Mouse (Mus musculus) forebrain, embryonic 11.5 days (tissue): Measurements from ENCODE around the gene Bcan. TPM values are rescaled to one million over a fixed set of nuclear protein-coding genes. Genes with fewer than 3 reads are reported as not detected.

Experiments used
- ATAC-seq: fragments of 200-750 bp; cut with Nextera tagmentation; replicated peaks from 2 replicates; pipeline ENCODE4 v1.8.0; 2017; ENCODE audit warnings: moderate TSS enrichment; ENCODE audit not compliant: low FRiP score
- DNase-seq: peaks from one replicate; pipeline ENCODE4 v3.0.0-alpha.2; 2017; ENCODE audit warnings: low spot score
- H3K27ac ChIP-seq: fragments of 300-500 bp; sonication (generic); 2 replicates; pipeline ENCODE4 v1.5.1; 2014; ENCODE audit warnings: low read depth, low read length
- H3K27me3 ChIP-seq: fragments of 300-500 bp; sonication (generic); 2 replicates; pipeline ENCODE4 v1.6.1; 2014; ENCODE audit warnings: mild to moderate bottlenecking, low read length, mixed read lengths; ENCODE audit not compliant: control insufficient read depth, insufficient read depth
- H3K36me3 ChIP-seq: fragments of 300-500 bp; sonication (generic); 2 replicates; pipeline ENCODE4 v1.6.1; 2014; ENCODE audit warnings: mild to moderate bottlenecking, low read length, moderate library complexity, mixed read lengths; ENCODE audit not compliant: control insufficient read depth, insufficient read depth
- H3K4me1 ChIP-seq: fragments of 300-500 bp; sonication (generic); replicated peaks from 2 replicates; pipeline ENCODE4 v1.6.1; 2014; ENCODE audit warnings: low read length, mixed read lengths; ENCODE audit not compliant: control insufficient read depth, insufficient read depth
- H3K4me2 ChIP-seq: fragments of 300-500 bp; sonication (generic); 2 replicates; pipeline ENCODE4 v1.6.1; 2014; ENCODE audit warnings: low read depth, mild to moderate bottlenecking, low read length, moderate library complexity, mixed read lengths; ENCODE audit not compliant: severe bottlenecking
- H3K4me3 ChIP-seq: fragments of 300-500 bp; sonication (generic); 2 replicates; pipeline ENCODE4 v1.5.1; 2014; ENCODE audit warnings: low read depth, low read length
- H3K9ac ChIP-seq: fragments of 300-500 bp; sonication (generic); 2 replicates; pipeline ENCODE4 v1.6.1; 2014; ENCODE audit warnings: low read length
- H3K9me3 ChIP-seq: fragments of 300-500 bp; sonication (generic); 2 replicates; pipeline ENCODE4 v1.6.1; 2016; ENCODE audit warnings: low read length, mixed read lengths; ENCODE audit not compliant: control insufficient read depth
- WGBS: fragments of 180-500 bp; shearing (Covaris S2); extraction: QIAGEN DNeasy Blood & Tissue Kit; methylation state at CpG from one replicate; pipeline ENCODE4 v1.1.7; 2014; 5-methylcytosine and 5-hydroxymethylcytosine counted together
- polyA plus RNA-seq: library from polyadenylated mRNA; unstranded; fragments of >200 nt; fragmentation: Nextera tagmentation; extraction: Ambion mirVana; gene quantifications from 2 replicates; pipeline ENCODE4 v1.2.1, GENCODE M21; 2014

Bcan gene
- polyA plus RNA-seq, 1 experiment from 2014 or later, result 0.52 TPM

DNA sequence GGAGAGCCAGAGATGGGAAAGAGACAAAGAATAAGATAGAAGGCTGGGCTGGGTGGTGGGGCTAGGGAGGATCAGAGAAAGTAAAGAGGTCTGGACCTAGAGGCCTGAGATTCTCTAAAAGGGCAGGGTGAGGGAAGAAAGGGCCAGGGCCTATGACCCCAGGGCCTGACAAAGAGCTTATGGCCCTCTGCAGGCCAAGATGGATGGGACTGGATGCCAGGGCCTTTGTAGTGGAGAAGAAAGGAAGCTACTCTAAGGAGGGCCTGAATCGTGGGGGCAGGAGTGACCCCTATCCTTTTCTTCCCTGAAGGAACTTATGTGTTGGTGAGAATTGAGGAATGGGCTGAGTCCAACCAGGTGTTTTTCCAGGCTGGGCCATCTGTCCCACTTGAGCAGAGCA is 42.0 kb downstream of the Bcan start:
- 0% methylated on average over 1 of the region's 1 CpGs for WGBS

DNA sequence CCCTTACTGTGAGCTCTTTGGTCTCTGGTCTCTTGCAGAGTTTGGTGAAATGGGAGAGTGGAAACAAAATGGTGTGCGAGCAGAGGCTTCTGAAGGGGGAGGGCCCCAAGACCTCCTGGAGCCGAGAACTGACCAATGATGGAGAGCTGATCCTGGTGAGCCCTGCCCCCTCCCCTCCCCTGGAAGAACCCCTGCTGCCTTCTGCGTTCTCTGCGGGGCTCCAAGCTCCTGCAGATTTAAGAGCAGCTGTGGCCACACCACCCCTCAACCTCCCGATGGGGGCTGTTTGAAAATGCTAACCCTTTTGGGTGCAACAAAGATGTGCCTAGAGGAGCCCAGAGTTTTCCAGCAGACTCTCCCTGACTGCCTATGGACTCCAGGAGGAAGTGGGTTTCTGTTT is 47.6 kb downstream of the Bcan start:
- H3K4me3 ChIP-seq, result peak overlapping the region; percentile 15; the same call in 1 of the 2 replicates
- ATAC-seq, result no peak
- H3K36me3 ChIP-seq, result peaks cover 5% of the 10 kb centered on the region; the same call in 1 of the 2 replicates
- 1% methylated on average over 5 of the region's 5 CpGs for WGBS
- peak overlapping the region; percentile 41; the same call in 1 of the 2 replicates for H3K27ac ChIP-seq
- no peaks in the 10 kb centered on the region for H3K9me3 ChIP-seq
- no peaks in the 10 kb centered on the region for H3K27me3 ChIP-seq
- H3K4me1 ChIP-seq, result peaks cover 31% of the 10 kb centered on the region
- H3K9ac ChIP-seq, result peak overlapping the region; percentile 1; the same call in 1 of the 2 replicates
- DNase-seq, result peak; percentile 58
- peak overlapping the region; percentile 26 for H3K4me2 ChIP-seq

More for the DNA sequence above, 42.0 kb downstream of the Bcan start:
- DNase-seq (no peak), ATAC-seq (no peak)
- Histone ChIP-seq H3K9ac (0 out of 2 replicates have a peak overlapping the region, but pooled peaks have one; percentile 5), H3K4me3 (no peak overlapping the region), H3K4me2 (no peak overlapping the region), H3K4me1 (peaks cover 20% of the 10 kb centered on the region), H3K36me3 (no peaks in the 10 kb centered on the region; the same call in 1 of the 2 replicates), H3K27me3 (no peaks in the 10 kb centered on the region), H3K9me3 (no peaks in the 10 kb centered on the region), H3K27ac (no peak overlapping the region)

DNA sequence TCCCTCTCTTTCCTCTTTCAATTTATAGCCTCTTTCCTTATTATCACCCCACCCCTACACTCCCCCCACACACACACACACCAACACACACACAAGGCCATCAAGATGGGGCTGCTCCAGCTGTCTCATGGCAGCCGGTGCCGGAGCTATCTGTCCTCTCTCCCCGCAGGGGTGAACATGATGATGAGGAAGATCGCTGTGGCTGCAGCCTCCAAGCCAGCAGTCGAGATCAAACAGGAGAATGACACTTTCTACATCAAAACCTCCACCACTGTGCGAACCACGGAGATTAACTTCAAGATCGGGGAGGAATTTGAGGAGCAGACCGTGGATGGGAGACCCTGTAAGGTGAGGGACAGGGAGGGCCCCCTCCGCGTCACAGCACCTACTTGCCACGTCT is 48.1 kb downstream of the Bcan start:
- WGBS, result 22% methylated on average over 12 of the region's 12 CpGs
- Histone ChIP-seq H3K9ac (peak overlapping the region; percentile 1), H3K27me3 (no peaks in the 10 kb centered on the region), H3K4me3 (peak overlapping the region; percentile 15; the same call in 1 of the 2 replicates), H3K36me3 (peaks cover 5% of the 10 kb centered on the region; the same call in 1 of the 2 replicates), H3K4me2 (peak overlapping the region; percentile 26), H3K9me3 (no peaks in the 10 kb centered on the region), H3K4me1 (peaks cover 36% of the 10 kb centered on the region), H3K27ac (peak overlapping the region; percentile 41; the same call in 1 of the 2 replicates)
- ATAC-seq, result no peak
- DNase-seq, result no peak

DNA sequence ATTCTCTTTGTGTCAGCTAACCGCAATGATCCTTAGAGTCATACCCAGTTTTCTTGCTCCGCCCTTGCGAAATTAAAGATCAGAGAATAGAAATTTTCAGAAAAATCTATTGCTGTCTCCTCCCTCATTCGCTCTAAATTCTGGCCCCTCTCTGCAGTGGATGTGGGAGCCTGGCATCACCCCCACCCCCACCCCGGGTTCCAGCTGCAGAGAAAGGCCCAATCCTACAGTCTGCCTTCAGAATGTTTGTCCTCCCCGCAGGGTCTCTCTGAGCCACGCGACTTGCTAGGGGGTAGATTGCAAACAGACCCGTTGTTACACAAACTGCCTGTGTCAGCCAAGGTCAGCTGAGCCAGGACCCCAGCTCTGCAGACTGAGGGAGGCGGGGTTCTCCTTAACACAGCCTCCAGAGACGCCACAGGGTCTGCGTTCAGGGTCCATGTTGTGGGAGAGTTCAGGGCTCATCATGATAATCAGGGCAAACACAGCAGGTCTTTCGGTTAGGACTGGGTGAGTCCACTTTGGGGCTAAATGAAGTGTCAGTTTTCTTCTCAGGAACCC is 50.0 kb downstream of the Bcan start:
- Histone ChIP-seq H3K9ac (peak overlapping the region; percentile 75), H3K4me1 (peaks cover 52% of the 10 kb centered on the region), H3K4me2 (peak overlapping the region; percentile 77), H3K4me3 (peak overlapping the region; percentile 50), H3K27ac (peak overlapping the region; percentile 84), H3K36me3 (peaks cover 5% of the 10 kb centered on the region; the same call in 1 of the 2 replicates), H3K27me3 (no peaks in the 10 kb centered on the region), H3K9me3 (no peaks in the 10 kb centered on the region)
- ATAC-seq (no peak), DNase-seq (peak; percentile 71)
- 2% methylated on average over 13 of the region's 13 CpGs for WGBS

DNA sequence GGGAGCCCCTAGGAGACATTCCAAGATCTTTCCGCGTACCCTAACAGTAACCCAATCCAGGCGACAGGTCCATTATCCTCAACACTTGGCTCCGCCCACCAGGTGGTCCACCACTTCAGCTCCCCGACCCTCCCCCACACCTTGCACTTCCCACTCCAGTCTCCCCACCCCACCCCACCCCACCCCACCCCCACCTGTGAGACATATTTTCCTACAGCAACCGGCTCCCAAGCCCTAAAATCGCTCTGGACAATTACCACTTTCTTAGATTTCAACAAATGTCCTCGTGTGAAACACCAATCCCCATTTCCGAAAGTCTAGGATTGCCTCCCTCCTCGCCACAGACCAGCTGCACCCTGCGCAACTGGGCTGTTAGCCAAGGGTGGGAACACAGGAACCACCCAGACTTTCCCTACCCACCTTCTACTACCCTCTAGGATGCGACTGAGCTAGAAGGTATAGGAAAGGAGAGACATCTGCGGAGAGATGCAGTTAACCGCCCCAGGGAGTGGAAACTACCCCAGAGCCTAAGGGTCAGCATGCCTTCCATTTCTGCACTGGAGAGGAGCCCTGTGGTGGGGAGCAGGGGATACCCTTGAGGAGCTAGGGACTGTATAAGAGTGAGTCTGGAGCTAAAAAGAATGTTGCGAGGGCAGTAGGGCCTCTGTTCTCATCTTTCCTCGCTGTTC is 50.6 kb downstream of the Bcan start:
- H3K9me3 ChIP-seq, result no peaks in the 10 kb centered on the region
- peak overlapping the region; percentile 50 for H3K4me3 ChIP-seq
- H3K27ac ChIP-seq, result peak overlapping the region; percentile 84
- H3K4me1 ChIP-seq, result peaks cover 57% of the 10 kb centered on the region
- peak overlapping the region; percentile 77 for H3K4me2 ChIP-seq
- H3K9ac ChIP-seq, result peak overlapping the region; percentile 75
- DNase-seq (peak; percentile 66), ATAC-seq (no peak)
- peaks cover 5% of the 10 kb centered on the region; the same call in 1 of the 2 replicates for H3K36me3 ChIP-seq
- H3K27me3 ChIP-seq, result no peaks in the 10 kb centered on the region
- WGBS, result under 1% methylated on average over 16 of the region's 16 CpGs

DNA sequence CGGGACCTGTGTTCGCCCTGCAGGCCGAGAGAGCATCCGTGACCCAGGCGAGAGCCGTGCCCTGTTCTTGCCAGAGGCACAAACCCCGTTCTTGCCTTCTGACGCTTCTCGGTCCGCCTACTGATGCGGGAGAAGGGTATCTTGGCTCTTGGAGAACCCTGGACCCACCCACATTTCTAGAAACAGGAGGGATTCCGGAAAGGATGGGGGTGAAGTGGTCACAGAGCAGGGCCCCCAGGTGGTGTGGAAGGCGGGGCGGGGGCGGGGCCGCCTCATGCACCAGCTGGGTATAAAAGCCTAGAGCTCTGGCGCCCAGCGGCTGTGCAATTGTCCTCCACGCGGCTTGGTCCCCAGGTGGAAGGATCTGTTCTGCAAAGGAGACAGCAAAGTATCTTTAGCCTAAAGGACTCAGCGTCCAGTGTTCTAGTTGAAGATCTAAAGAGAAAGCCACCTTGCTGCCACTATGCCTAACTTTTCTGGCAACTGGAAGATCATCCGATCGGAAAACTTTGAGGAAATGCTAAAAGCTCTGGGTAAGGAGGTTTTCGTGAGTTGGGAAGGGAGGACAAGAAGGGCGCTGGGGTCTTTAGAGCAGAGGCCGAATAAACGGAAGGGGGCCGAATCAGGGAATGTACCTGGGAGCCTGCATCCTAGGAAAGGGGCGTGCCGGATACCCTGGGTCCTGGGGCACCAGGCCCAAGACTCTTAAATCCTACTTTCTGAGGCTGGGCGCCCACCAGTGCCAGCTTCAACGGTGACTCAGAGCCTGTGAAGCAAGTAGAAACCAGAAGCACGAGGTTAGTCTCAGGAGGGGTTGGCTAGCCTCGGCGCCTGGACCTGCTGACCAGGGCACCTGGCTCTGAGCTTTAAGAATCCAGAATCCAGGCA is 51.4 kb downstream of the Bcan start, which contains the start of gene Crabp2:
TSS of gene Crabp2 (plus strand) at position 289 of the 888 bp plus-strand sequence.
- Histone ChIP-seq H3K4me3 (peak within 1 kb of the TSS; percentile 50), H3K27ac (peak within 1 kb of the TSS; percentile 84), H3K36me3 (peaks cover 5% of the 10 kb centered on the region; the same call in 1 of the 2 replicates), H3K27me3 (no peaks in the 10 kb centered on the region), H3K4me1 (peaks cover 57% of the 10 kb centered on the region), H3K4me2 (peak within 1 kb of the TSS; percentile 77), H3K9ac (peak within 1 kb of the TSS; percentile 75), H3K9me3 (no peaks in the 10 kb centered on the region)
- DNase-seq (peak; percentile 85), ATAC-seq (peak; percentile 28)
- WGBS, result under 1% methylated on average over 35 of the region's 35 CpGs

DNA sequence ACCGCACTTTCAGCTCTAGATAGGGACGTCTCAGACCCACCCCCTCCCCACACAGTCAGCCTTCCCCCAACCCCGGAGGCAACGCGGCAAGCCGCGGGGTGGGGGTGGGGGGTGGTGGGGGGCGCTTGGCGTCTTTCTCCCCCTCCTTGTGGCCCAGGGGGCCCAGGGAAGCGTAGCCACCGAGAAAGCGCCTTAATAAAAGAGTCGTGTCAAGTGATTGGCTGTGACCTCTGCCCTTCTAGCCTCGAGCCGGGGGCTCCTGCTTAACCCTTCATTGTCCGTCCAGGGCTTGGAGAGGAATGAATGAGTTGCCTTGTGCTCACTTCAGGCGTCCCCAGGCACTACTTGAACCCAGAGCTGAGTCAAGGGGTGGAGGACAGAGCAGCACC is 52.2 kb downstream of the Bcan start:
- no peaks in the 10 kb centered on the region for H3K27me3 ChIP-seq
- H3K9ac ChIP-seq, result peak overlapping the region; percentile 75
- H3K9me3 ChIP-seq, result no peaks in the 10 kb centered on the region
- H3K4me2 ChIP-seq, result peak overlapping the region; percentile 77
- peak overlapping the region; percentile 84 for H3K27ac ChIP-seq
- peaks cover 3% of the 10 kb centered on the region; the same call in 1 of the 2 replicates for H3K36me3 ChIP-seq
- H3K4me3 ChIP-seq, result peak overlapping the region; percentile 50
- ATAC-seq, result peak; percentile 19; the same call in 1 of the 2 replicates
- under 1% methylated on average over 17 of the region's 17 CpGs for WGBS
- DNase-seq, result peak; percentile 84
- H3K4me1 ChIP-seq, result peaks cover 55% of the 10 kb centered on the region
